Mouse (Mus musculus) T-cell, adult 2 months (primary cell): ENCODE measurements around the gene Rnf150.

ENCODE experiments used
- DNase-seq: peaks from one replicate; pipeline ENCODE4 v3.0.0; 2022; ENCODE audit warnings: low spot score

The Rnf150 gene

GRCm38 (mm10) chr8:82889062-82889720, 26.0 kb downstream of the Rnf150 start:
- DNase-seq = no peak

GRCm38 (mm10) chr8:82895091-82895490, 31.9 kb downstream of the Rnf150 start:
- no peak for DNase-seq

GRCm38 (mm10) chr8:82896796-82897195, 33.6 kb downstream of the Rnf150 start:
- DNase-seq = no peak

- DNase-seq = no peak
Observed at GRCm38 (mm10) chr8:82897628-82898458, 34.7 kb downstream of the Rnf150 start.

GRCm38 (mm10) chr8:82898459-82898841, 35.3 kb downstream of the Rnf150 start:
- DNase-seq = no peak

GRCm38 (mm10) chr8:82900958-82901357, 37.8 kb downstream of the Rnf150 start:
- DNase-seq = no peak

GRCm38 (mm10) chr8:82901549-82902138, 38.5 kb downstream of the Rnf150 start:
- DNase-seq = no peak

GRCm38 (mm10) chr8:82903497-82903896, 40.3 kb downstream of the Rnf150 start:
- DNase-seq = no peak

GRCm38 (mm10) chr8:82907271-82907670, 44.1 kb downstream of the Rnf150 start:
- no peak for DNase-seq

GRCm38 (mm10) chr8:82911436-82911835, 48.3 kb downstream of the Rnf150 start:
- no peak for DNase-seq

- DNase-seq = no peak
Observed at GRCm38 (mm10) chr8:82912282-82912681, 49.1 kb downstream of the Rnf150 start.

GRCm38 (mm10) chr8:82914543-82914942, 51.4 kb downstream of the Rnf150 start:
- no peak for DNase-seq

- DNase-seq = no peak
Observed at GRCm38 (mm10) chr8:82916851-82917539, 53.8 kb downstream of the Rnf150 start.

GRCm38 (mm10) chr8:82917540-82918316, 54.6 kb downstream of the Rnf150 start:
- no peak for DNase-seq

- DNase-seq = no peak
Observed at GRCm38 (mm10) chr8:82919676-82920075, 56.5 kb downstream of the Rnf150 start.

- DNase-seq = no peak
Observed at GRCm38 (mm10) chr8:82920124-82920523, 57.0 kb downstream of the Rnf150 start.

GRCm38 (mm10) chr8:82925286-82925685, 62.1 kb downstream of the Rnf150 start:
- no peak for DNase-seq

- no peak for DNase-seq
Observed at GRCm38 (mm10) chr8:82926518-82926917, 63.4 kb downstream of the Rnf150 start.

GRCm38 (mm10) chr8:82931554-82931953, 68.4 kb downstream of the Rnf150 start:
- DNase-seq = no peak

GRCm38 (mm10) chr8:82936162-82936561, 73.0 kb downstream of the Rnf150 start:
- no peak for DNase-seq

- DNase-seq = no peak
Observed at GRCm38 (mm10) chr8:82936866-82937265, 73.7 kb downstream of the Rnf150 start.

GRCm38 (mm10) chr8:82939912-82940311, 76.8 kb downstream of the Rnf150 start:
- no peak for DNase-seq
